Mouse (Mus musculus): ENCODE measurements around the gene Gm11639. TPM values are rescaled to one million over a fixed set of nuclear protein-coding genes. Genes with fewer than 3 reads are reported as not detected.
A peak's percentile ranks its signal among the peaks of the same experiment; 100 is the strongest.

The Gm11639 gene
- polyA plus RNA-seq, 1 experiment: 0.07 TPM

DNA sequence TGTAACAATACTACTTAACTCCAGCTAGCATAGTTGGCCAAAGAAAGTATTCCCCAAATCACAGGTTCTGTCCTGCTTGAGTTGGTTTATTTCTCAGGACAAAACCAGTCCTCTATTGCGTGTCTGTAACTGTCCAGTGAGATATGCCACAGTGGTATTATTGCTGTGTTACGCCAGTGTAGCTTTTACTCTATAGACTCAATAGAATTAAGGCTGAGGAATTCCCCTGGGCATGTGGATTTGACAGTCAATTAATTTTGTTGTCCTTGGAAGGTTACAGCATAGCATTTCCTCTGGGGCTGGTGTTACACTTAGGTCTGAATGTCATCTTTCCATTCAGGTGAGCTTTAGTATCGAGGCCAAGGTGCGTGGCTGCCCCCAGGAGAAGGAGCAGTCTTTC lies 42.3 kb upstream of the Gm11639 start:
- no peaks in the 10 kb centered on the region for H3K4me1 ChIP-seq (ENCODE audit: control insufficient read depth, insufficient read depth, low read length)

DNA sequence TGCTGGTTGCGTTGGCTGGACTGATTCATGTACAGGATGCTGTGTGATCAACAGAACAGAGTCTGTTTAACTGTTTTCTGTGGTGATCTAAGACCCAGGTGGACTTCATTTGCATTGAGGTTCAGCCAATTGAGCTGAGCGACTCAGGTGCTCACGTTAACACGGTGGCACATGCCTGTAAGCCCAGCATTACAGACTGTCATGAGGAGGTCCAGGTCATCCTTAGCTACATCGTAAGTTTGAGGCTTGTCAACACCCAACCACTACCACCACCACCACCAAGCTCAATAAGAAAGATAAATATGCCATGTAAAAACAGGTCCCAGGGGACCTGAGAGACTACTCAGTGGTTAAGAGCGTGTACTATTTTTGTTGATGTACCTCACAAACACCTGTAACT lies 40.1 kb upstream of the Gm11639 start:
- no peaks in the 10 kb centered on the region for H3K9me3 ChIP-seq (replicated peaks; ENCODE audit: control insufficient read depth, insufficient read depth, low read length, poor library complexity, severe bottlenecking)
- H3K27me3 ChIP-seq (ENCODE audit: control insufficient read depth, insufficient read depth, low read length, poor library complexity, severe bottlenecking): no peaks in the 10 kb centered on the region
- H3K27ac ChIP-seq (ENCODE audit: insufficient read depth, low read length): no peak overlapping the region
- TF ChIP-seq POLR2A (IDR thresholded peaks at IDR 0.05; ENCODE audit: insufficient read depth, low read length): no peak
- no peak for TF ChIP-seq CTCF (IDR thresholded peaks at IDR 0.05; ENCODE audit: low read depth, low read length)
- no peak for TF ChIP-seq EP300 (IDR thresholded peaks at IDR 0.05; ENCODE audit: insufficient read depth, low read depth, low read length)
- no peaks in the 10 kb centered on the region for H3K36me3 ChIP-seq (ENCODE audit: control insufficient read depth, insufficient read depth, low read length, poor library complexity, severe bottlenecking)
- H3K4me1 ChIP-seq (ENCODE audit: control insufficient read depth, insufficient read depth, low read length): no peaks in the 10 kb centered on the region
- no peak overlapping the region for H3K9ac ChIP-seq (ENCODE audit: low read depth, poor library complexity, severe bottlenecking)
- H3K4me3 ChIP-seq (ENCODE audit: low read depth, low read length): no peak overlapping the region

More for the DNA sequence above, 42.3 kb upstream of the Gm11639 start:
- H3K4me3 ChIP-seq (ENCODE audit: low read depth, low read length): no peak overlapping the region
- H3K9ac ChIP-seq (ENCODE audit: low read depth, poor library complexity, severe bottlenecking): no peak overlapping the region
- no peaks in the 10 kb centered on the region for H3K27me3 ChIP-seq (ENCODE audit: control insufficient read depth, insufficient read depth, low read length, poor library complexity, severe bottlenecking)
- TF ChIP-seq POLR2A (IDR thresholded peaks at IDR 0.05; ENCODE audit: insufficient read depth, low read length): no peak
- no peak for TF ChIP-seq EP300 (IDR thresholded peaks at IDR 0.05; ENCODE audit: insufficient read depth, low read depth, low read length)
- TF ChIP-seq CTCF (IDR thresholded peaks at IDR 0.05; ENCODE audit: low read depth, low read length): no peak
- H3K27ac ChIP-seq (ENCODE audit: insufficient read depth, low read length): no peak overlapping the region
- no peaks in the 10 kb centered on the region for H3K9me3 ChIP-seq (replicated peaks; ENCODE audit: control insufficient read depth, insufficient read depth, low read length, poor library complexity, severe bottlenecking)
- H3K36me3 ChIP-seq (ENCODE audit: control insufficient read depth, insufficient read depth, low read length, poor library complexity, severe bottlenecking): no peaks in the 10 kb centered on the region

DNA sequence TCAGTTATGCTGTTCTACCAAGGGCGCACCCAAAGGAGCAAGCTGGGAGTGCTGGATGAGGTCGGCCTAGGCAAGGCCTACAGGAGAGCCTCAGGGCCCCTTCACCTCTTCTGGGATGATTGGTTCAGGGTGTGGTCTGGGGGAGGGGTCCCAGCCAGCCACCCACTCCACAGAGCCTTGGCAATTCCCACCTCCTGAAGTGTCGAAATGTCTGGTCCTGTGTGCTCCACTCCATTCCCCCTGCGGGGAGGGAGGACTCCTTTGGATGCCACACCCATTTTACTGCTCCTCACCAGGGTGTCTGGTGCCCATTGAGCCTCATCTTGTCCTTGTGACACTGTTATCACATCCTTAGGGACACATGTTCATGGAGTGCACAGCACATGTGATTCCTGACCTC lies 39.3 kb upstream of the Gm11639 start:
- H3K27ac ChIP-seq (ENCODE audit: insufficient read depth, low read length): no peak overlapping the region
- no peak overlapping the region for H3K4me3 ChIP-seq (ENCODE audit: low read depth, low read length)
- H3K27me3 ChIP-seq (ENCODE audit: control insufficient read depth, insufficient read depth, low read length, poor library complexity, severe bottlenecking): no peaks in the 10 kb centered on the region
- no peak overlapping the region for H3K9ac ChIP-seq (ENCODE audit: low read depth, poor library complexity, severe bottlenecking)
- no peaks in the 10 kb centered on the region for H3K36me3 ChIP-seq (ENCODE audit: control insufficient read depth, insufficient read depth, low read length, poor library complexity, severe bottlenecking)
- H3K4me1 ChIP-seq (ENCODE audit: control insufficient read depth, insufficient read depth, low read length): no peaks in the 10 kb centered on the region
- TF ChIP-seq EP300 (IDR thresholded peaks at IDR 0.05; ENCODE audit: insufficient read depth, low read depth, low read length) (no peak), POLR2A (IDR thresholded peaks at IDR 0.05; ENCODE audit: insufficient read depth, low read length) (no peak), CTCF (IDR thresholded peaks at IDR 0.05; ENCODE audit: low read depth, low read length) (no peak)
- no peaks in the 10 kb centered on the region for H3K9me3 ChIP-seq (replicated peaks; ENCODE audit: control insufficient read depth, insufficient read depth, low read length, poor library complexity, severe bottlenecking)

DNA sequence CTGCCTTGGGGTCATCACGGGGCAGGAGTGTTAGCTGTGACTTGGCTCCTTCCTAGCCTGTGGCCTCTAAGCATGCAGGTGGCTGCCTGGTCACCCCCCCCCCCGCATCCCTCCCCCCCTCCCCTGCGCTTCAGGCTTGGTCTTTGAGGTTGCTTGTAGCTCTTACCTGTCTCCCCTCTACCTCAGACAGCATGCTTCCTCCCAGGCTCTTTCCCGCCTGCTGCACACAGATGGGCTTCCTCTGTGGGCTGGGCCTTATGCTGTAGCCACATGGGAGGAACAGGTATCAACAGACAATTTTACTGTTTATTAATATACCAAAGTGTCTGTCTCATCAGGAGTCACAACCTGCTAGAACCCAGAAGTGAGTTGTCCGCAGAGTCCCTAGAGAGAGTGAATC lies 38.9 kb upstream of the Gm11639 start:
- H3K9me3 ChIP-seq (replicated peaks; ENCODE audit: control insufficient read depth, insufficient read depth, low read length, poor library complexity, severe bottlenecking): no peaks in the 10 kb centered on the region
- H3K27ac ChIP-seq (ENCODE audit: insufficient read depth, low read length): no peak overlapping the region
- no peak for TF ChIP-seq EP300 (IDR thresholded peaks at IDR 0.05; ENCODE audit: insufficient read depth, low read depth, low read length)
- no peak for TF ChIP-seq CTCF (IDR thresholded peaks at IDR 0.05; ENCODE audit: low read depth, low read length)
- TF ChIP-seq POLR2A (IDR thresholded peaks at IDR 0.05; ENCODE audit: insufficient read depth, low read length): no peak
- no peak overlapping the region for H3K9ac ChIP-seq (ENCODE audit: low read depth, poor library complexity, severe bottlenecking)
- no peaks in the 10 kb centered on the region for H3K27me3 ChIP-seq (ENCODE audit: control insufficient read depth, insufficient read depth, low read length, poor library complexity, severe bottlenecking)
- H3K4me1 ChIP-seq (ENCODE audit: control insufficient read depth, insufficient read depth, low read length): no peaks in the 10 kb centered on the region
- H3K4me3 ChIP-seq (ENCODE audit: low read depth, low read length): no peak overlapping the region
- no peaks in the 10 kb centered on the region for H3K36me3 ChIP-seq (ENCODE audit: control insufficient read depth, insufficient read depth, low read length, poor library complexity, severe bottlenecking)

DNA sequence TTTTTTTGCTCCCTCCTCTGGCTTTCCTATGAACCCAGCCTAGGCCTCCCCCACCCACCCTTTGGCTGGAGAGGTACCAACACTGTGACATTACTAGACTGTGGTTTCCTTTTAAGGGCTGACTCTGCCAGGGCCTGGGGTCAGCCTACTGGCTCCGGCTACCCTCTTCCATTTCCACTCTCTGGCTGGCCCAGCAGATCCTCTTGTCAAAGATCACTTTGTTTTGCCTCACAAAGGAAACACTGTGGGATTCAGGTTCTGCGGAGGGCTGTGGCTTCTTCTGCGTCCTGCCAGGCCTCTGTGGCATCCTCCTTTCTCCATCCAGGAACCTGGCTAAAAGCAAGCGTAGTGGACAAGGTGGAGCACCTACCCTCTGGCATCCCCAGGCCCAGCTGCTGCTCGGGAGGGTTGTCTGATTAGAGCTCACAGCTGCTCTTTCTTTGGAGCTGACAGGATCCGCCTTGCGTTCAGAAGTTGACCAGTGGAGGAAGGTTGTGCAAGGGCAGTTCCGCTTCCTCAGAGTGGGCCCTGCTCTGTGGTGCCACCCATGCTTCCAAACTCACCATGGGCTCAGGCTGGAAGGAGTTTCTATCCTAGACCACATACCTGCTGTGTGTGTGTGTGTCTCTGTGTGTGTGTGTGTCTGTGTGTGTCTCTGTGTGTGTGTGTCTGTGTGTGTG lies 38.2 kb upstream of the Gm11639 start:
- no peak overlapping the region for H3K27ac ChIP-seq (ENCODE audit: insufficient read depth, low read length)
- no peaks in the 10 kb centered on the region for H3K4me1 ChIP-seq (ENCODE audit: control insufficient read depth, insufficient read depth, low read length)
- no peak overlapping the region for H3K9ac ChIP-seq (ENCODE audit: low read depth, poor library complexity, severe bottlenecking)
- TF ChIP-seq EP300 (IDR thresholded peaks at IDR 0.05; ENCODE audit: insufficient read depth, low read depth, low read length) (no peak), CTCF (IDR thresholded peaks at IDR 0.05; ENCODE audit: low read depth, low read length) (no peak), POLR2A (IDR thresholded peaks at IDR 0.05; ENCODE audit: insufficient read depth, low read length) (no peak)
- H3K4me3 ChIP-seq (ENCODE audit: low read depth, low read length): no peak overlapping the region
- no peaks in the 10 kb centered on the region for H3K9me3 ChIP-seq (replicated peaks; ENCODE audit: control insufficient read depth, insufficient read depth, low read length, poor library complexity, severe bottlenecking)
- no peaks in the 10 kb centered on the region for H3K36me3 ChIP-seq (ENCODE audit: control insufficient read depth, insufficient read depth, low read length, poor library complexity, severe bottlenecking)
- H3K27me3 ChIP-seq (ENCODE audit: control insufficient read depth, insufficient read depth, low read length, poor library complexity, severe bottlenecking): no peaks in the 10 kb centered on the region

DNA sequence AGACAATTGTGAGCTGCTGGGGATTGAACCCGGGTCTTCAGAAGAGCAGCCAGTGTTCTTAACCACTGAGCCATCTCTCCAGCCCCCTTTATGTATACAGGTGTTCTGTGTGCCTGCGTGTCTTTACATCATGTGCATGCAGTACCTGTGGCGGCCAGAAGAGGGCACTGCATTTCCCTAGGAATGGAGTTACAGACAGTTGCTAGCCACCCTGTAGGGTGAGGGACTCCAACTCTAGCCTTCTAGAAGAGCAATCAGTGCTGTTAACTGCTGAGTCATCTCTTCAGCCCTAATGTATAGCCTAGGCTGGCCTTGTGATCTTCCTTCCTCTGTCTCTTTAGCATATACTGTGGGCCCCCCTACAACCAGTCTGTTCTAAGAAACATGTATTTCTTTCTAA lies 36.9 kb upstream of the Gm11639 start:
- Histone ChIP-seq H3K27me3 (ENCODE audit: control insufficient read depth, insufficient read depth, low read length, poor library complexity, severe bottlenecking) (no peaks in the 10 kb centered on the region), H3K4me3 (ENCODE audit: low read depth, low read length) (no peak overlapping the region), H3K27ac (ENCODE audit: insufficient read depth, low read length) (no peak overlapping the region), H3K4me1 (ENCODE audit: control insufficient read depth, insufficient read depth, low read length) (no peaks in the 10 kb centered on the region), H3K9me3 (replicated peaks; ENCODE audit: control insufficient read depth, insufficient read depth, low read length, poor library complexity, severe bottlenecking) (no peaks in the 10 kb centered on the region), H3K36me3 (ENCODE audit: control insufficient read depth, insufficient read depth, low read length, poor library complexity, severe bottlenecking) (no peaks in the 10 kb centered on the region), H3K9ac (ENCODE audit: low read depth, poor library complexity, severe bottlenecking) (no peak overlapping the region)
- TF ChIP-seq POLR2A (IDR thresholded peaks at IDR 0.05; ENCODE audit: insufficient read depth, low read length): no peak
- TF ChIP-seq CTCF (IDR thresholded peaks at IDR 0.05; ENCODE audit: low read depth, low read length): peak; percentile 86
